Mouse (Mus musculus): ENCODE results near the gene Crybg3. TPM values are rescaled to one million over a fixed set of nuclear protein-coding genes. Genes with fewer than 3 reads are reported as not detected.

The Crybg3 gene
- total RNA-seq (2015) (29.8 and 43.1 TPM in 2 replicates), total RNA-seq (2017) (56.3 and 59.4 TPM in 2 replicates)

GRCm38 (mm10) chr16:59600311-59601251 lies at the start of gene Crybg3:
Crybg3 (minus strand) TSS chr16:59600979.
- peak; percentile 76 for ATAC-seq (ENCODE audit: poor library complexity, severe bottlenecking)

DNA sequence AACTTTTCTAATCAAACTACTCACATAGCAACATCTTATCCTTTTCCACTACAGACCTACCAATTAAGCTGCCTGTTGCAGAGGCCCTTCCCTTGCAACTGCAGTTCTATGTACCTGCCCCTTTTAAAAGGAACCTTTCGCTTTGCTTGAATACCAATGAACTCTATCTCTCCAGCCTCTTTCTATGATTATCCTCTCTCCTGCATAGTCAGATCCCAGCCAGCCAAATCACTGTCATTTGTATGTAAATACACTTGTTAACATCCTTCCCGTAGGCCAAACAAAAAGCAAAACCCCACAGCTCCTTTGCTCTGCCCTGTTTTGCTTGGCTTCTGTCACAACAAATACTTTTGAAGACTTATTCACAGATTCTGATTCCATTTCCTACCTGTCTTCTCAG lies 43.0 kb upstream of the Crybg3 start:
- no peak for ATAC-seq (ENCODE audit: poor library complexity, severe bottlenecking)

GRCm38 (mm10) chr16:59639985-59640384 lies 39.2 kb upstream of the Crybg3 start:
- no peak for ATAC-seq (ENCODE audit: poor library complexity, severe bottlenecking)

DNA sequence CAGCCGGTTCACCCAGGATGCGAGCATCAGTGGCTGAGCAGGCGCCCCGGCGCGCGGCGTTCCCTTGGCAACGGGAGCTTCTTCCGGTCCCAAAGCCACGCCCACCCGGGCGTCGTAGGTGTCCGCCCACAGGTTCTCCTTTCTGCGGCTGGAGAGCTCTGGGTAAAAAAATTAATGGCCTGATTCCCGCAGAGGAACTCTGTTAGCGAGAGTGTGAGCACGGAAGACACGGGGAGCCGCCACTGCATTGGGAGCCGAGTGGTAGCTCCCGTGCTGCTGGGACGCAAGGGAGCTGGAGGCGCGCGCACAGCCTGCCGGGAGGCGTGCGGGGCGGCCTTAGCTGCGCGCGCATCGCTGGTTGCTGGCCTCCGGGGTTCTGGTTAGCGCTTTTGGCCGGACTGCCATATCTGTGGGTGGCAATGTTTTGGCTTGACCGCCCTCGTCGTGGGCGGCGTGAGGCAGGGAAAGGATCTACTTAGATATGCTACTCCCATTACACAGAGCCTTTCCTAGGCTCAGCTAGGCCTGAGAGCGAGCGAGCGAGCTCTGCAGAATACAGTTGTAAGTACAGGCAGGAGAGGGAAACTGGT lies 38.4 kb upstream of the Crybg3 start, which contains the start of gene Arl6:
Arl6 (minus strand) TSS at position 290 of the 590 bp plus-strand sequence.
- ATAC-seq (ENCODE audit: poor library complexity, severe bottlenecking) = peak; percentile 96

DNA sequence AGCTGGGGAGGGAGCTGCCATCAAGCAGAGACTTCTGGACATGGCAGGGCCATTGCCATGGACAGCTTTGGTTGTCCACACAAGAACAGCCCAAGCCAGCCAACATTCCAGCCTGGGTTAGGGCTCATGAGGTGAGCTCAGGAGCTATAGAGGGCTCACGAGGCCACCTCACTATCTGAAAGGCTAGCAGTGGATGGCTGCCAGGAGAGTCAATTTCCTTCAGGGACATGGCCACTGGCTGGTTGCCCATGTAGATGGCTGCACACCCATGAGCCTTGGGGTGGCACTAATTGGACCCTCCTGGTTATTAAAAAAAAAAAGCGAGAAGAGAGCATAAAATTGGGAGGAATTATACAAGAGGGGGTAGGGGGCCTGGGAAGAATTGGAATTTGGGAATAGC lies 33.8 kb upstream of the Crybg3 start:
- ATAC-seq (ENCODE audit: poor library complexity, severe bottlenecking) = no peak

- ATAC-seq (ENCODE audit: poor library complexity, severe bottlenecking) = no peak
These were observed 20.8 kb upstream of the Crybg3 start for GRCm38 (mm10) chr16:59621554-59621953.

GRCm38 (mm10) chr16:59617167-59617566 lies 16.4 kb upstream of the Crybg3 start:
- ATAC-seq (ENCODE audit: poor library complexity, severe bottlenecking) = peak; percentile 94

GRCm38 (mm10) chr16:59615675-59616074 lies 14.9 kb upstream of the Crybg3 start:
- no peak for ATAC-seq (ENCODE audit: poor library complexity, severe bottlenecking)

DNA sequence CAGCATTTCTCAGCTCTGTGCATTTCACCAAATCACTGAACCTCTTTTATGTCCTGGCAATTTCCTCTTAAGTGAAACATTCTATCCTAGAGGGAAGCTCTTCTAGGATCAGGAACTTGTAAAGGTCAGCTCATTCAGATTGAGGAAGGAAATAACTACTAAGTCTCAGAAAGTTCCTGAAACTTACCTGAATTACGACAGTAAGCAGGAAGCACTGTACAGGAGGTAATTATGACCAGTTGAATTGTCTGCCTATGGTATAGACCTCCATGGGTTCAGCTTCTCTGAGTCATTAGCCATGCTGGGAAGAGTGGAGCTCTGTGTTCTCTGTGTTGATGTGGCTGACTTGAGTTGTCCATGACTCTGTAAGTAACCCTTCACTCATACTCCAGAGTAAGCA lies 10.0 kb upstream of the Crybg3 start:
- ATAC-seq (ENCODE audit: poor library complexity, severe bottlenecking) = peak; percentile 74

- peak; percentile 80 for ATAC-seq (ENCODE audit: poor library complexity, severe bottlenecking)
These were observed 3.5 kb upstream of the Crybg3 start for GRCm38 (mm10) chr16:59604078-59604781.

DNA sequence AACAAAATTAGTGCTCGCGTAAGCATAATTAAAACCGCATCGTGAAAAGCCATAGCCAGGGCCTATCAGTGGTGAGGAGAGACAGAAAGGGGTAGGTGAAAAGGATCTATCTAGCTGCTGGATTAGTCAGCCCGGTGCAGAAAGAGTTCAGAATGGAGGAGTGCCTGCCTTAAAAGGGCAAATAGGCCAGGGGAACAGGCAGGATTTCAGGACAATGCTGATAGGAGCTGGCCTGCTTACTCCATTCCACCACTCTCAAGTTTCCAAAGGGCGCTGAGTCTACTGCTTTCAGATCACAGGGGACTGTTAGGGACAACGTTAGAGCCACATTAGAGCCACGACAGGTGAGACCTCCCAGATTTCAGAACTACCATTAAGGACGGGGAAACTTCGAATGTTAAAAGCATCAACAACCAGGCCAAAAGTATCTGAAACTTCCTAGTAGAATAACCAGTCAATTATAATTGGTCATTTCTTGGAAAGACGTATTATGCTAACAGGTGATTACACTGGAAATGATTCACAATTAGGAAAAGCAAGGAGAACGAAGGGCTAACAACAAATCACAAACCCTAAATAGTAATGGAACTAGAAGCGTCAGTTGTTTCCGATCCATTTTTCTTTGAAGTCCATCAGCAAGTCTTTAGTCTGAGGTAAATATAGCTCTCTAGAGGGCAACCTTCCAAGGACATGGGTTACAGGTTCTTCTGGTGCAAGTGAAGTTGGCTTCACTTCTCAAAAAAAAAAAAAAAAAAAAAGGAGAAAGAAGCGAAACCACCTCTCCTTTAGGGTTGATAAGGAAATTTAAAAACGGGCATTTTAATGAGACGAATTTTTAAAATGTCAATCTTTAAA lies 1.1 kb downstream of the Crybg3 start:
- no peak for ATAC-seq (ENCODE audit: poor library complexity, severe bottlenecking)

GRCm38 (mm10) chr16:59598997-59599396 lies 1.8 kb downstream of the Crybg3 start:
- ATAC-seq (ENCODE audit: poor library complexity, severe bottlenecking) = no peak

DNA sequence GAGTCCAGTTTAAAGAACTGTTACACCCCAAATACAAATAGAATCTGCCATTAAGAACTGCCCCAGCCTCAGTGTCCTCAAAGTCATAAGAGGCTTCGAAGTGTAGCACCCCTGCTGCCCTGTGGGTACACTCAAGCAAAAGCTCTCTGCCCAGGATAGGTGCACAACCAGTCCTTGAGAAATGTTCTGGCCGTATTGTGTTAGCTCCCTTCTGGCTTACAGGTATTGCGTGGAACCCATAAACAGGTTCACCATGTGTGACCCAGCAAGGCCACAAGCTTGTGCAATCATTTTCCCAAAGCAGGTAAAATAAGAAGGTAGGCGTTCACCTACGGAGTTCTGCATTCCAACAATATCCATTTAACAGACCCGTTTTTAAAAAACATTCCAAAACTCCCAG lies 3.5 kb downstream of the Crybg3 start:
- ATAC-seq (ENCODE audit: poor library complexity, severe bottlenecking) = no peak

- no peak for ATAC-seq (ENCODE audit: poor library complexity, severe bottlenecking)
These were observed 6.1 kb downstream of the Crybg3 start for GRCm38 (mm10) chr16:59594714-59595113.

DNA sequence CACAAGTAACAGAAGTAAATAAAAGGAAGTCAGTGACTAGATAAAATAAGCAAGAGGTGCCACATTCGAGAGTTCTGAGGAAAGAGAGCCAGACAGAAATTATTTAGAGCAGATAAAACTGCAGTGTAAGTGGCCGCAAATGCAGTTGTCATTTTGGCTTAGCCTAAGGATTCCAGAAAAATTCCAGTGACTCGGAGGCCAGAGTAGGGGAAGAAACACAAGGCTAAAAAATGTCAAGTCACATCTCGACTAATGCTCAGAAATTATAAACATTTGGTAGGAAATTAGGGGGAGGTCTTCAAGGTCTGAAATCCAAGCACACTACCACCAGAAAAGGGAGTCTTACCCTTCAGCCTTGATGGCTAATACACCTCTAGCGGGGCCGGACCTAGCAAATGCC lies 10.0 kb downstream of the Crybg3 start:
- ATAC-seq (ENCODE audit: poor library complexity, severe bottlenecking) = no peak

DNA sequence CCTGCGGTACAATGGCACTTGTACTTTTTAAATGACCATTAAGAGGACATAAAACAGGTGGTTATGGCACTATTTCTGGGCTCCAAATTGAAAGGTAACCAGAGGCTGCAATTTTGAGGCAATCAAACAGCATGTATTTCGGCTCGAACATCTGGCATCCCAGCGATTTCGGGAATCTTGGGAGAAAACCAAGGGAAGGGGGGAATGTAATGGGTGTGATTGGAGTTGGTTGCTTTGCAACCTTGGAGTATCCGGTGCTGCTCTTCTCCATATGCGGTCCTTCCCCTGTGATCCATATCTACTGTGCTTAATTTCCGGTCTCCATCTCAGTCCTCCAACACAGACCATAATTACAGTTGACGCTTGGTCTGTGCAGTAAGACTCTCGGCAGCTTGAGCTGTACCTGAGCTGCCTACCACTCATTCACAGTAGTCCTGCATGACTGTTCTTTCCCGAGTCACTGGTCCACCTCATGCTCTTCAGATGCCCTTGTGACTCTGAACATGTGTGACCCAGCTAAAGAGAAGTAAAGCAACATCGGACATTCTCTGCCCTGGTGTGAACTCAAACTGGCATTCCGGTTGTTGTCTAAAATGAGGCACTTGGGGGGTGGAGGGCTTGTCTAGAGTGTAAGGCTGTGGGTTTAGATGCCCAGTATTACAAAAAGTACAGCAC lies 12.3 kb downstream of the Crybg3 start:
- no peak for ATAC-seq (ENCODE audit: poor library complexity, severe bottlenecking)

GRCm38 (mm10) chr16:59587816-59588215 lies 13.0 kb downstream of the Crybg3 start:
- ATAC-seq (ENCODE audit: poor library complexity, severe bottlenecking) = no peak

DNA sequence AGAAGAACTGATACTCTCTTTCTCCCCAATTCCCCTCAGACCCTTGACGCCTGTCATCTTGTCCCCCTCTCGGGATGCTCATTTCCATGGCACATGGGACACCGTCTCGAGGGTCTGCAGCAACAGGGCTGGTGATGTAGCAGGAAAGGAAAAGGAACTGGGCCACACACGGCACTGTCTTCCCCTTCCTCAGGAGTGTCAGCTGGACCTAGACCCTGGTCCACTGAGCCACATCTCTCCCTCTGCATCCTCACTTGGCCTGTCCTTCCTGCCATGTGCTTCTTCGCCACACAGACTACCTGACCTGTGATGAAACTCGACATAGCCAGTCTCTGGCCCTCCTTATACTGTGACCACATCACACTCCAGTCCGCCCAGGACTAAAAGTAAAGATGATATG lies 13.9 kb downstream of the Crybg3 start:
- no peak for ATAC-seq (ENCODE audit: poor library complexity, severe bottlenecking)

GRCm38 (mm10) chr16:59586276-59586675 lies 14.5 kb downstream of the Crybg3 start:
- ATAC-seq (ENCODE audit: poor library complexity, severe bottlenecking) = no peak

- no peak for ATAC-seq (ENCODE audit: poor library complexity, severe bottlenecking)
These were observed 15.0 kb downstream of the Crybg3 start for GRCm38 (mm10) chr16:59585706-59586244.

All from megakaryocyte, adult 5-6 weeks (primary cell).